Comparison of ENCODE assay signal across 8 mouse cellular contexts in the genomic region with DNA sequence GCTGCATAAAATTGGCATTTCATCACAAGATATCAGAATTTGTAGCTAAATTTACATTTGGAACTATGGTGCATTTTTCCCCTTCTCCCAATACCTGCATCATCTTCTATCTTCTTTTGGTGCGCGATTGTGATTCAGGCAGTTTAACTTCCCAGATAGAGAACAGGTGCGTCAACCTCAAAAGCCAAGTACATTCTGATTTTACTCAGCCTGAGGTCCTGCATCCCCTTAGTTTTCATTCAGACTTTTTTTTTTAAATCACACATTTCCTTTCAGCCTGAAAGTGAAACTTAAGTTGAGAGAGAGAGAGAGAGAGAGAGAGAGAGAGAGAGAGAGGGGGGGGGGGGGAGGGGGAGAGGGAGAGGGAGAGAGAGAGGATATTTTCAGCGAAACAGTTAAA. TPM values are rescaled to one million over a fixed set of nuclear protein-coding genes. Genes with fewer than 3 reads are reported as not detected.
DNase-seq lines count a peak whose midpoint lies in the region; ATAC-seq lines count a peak whose summit lies in the region.

No protein-coding gene starts in this region.

- no peaks in the 10 kb centered on the region for H3K27me3 ChIP-seq in kidney, embryonic 14.5 days (ENCODE audit: control insufficient read depth, insufficient read depth, low read length)
- H3K27me3 ChIP-seq in embryonic facial prominence, embryonic 10.5 days (replicated peaks; ENCODE audit: low read depth, poor library complexity, severe bottlenecking) = no peaks in the 10 kb centered on the region
- no peaks in the 10 kb centered on the region for H3K27me3 ChIP-seq in hindbrain, embryonic 16.5 days (replicated peaks; ENCODE audit: control insufficient read depth, insufficient read depth, low read length)
- H3K27me3 ChIP-seq in midbrain, embryonic 15.5 days (replicated peaks) = no peaks in the 10 kb centered on the region

- 59% methylated on average over 4 of the region's 4 CpGs for WGBS in kidney, embryonic 14.5 days
- WGBS in embryonic facial prominence, embryonic 10.5 days = 46% methylated on average over 4 of the region's 4 CpGs
- WGBS in hindbrain, embryonic 16.5 days = 43% methylated on average over 4 of the region's 4 CpGs
- WGBS in midbrain, embryonic 15.5 days = 48% methylated on average over 4 of the region's 4 CpGs

- H3K4me1 ChIP-seq in kidney, embryonic 14.5 days (ENCODE audit: control insufficient read depth, insufficient read depth, low read length) = no peaks in the 10 kb centered on the region
- H3K4me1 ChIP-seq in embryonic facial prominence, embryonic 10.5 days = peaks cover 7% of the 10 kb centered on the region
- no peaks in the 10 kb centered on the region for H3K4me1 ChIP-seq in hindbrain, embryonic 16.5 days (ENCODE audit: control insufficient read depth, insufficient read depth, low read depth, low read length)
- peaks cover 7% of the 10 kb centered on the region for H3K4me1 ChIP-seq in midbrain, embryonic 15.5 days

- ATAC-seq in kidney, embryonic 14.5 days (ENCODE audit: low FRiP score, low TSS enrichment) = no peak
- ATAC-seq in hindbrain, embryonic 16.5 days = no peak
- no peak for ATAC-seq in midbrain, embryonic 15.5 days (replicated peaks)

- H3K9me3 ChIP-seq in kidney, embryonic 14.5 days (ENCODE audit: control insufficient read depth, low read length) = no peaks in the 10 kb centered on the region
- H3K9me3 ChIP-seq in embryonic facial prominence, embryonic 10.5 days = no peaks in the 10 kb centered on the region
- no peaks in the 10 kb centered on the region for H3K9me3 ChIP-seq in hindbrain, embryonic 16.5 days (ENCODE audit: control insufficient read depth, low read length)
- H3K9me3 ChIP-seq in midbrain, embryonic 15.5 days = no peaks in the 10 kb centered on the region

- DNase-seq in kidney, adult 11 months = no peak
- no peak for DNase-seq in embryonic facial prominence, embryonic 10.5 days (ENCODE audit: low spot score)
- no peak for DNase-seq in thymus, postnatal 36 days
- no peak for DNase-seq in right cerebral cortex, postnatal 14 days
- DNase-seq in lung, postnatal 25 days (ENCODE audit: low spot score) = no peak

- peak overlapping the region; percentile 74; the same call in 1 of the 2 replicates for H3K27ac ChIP-seq in kidney, embryonic 14.5 days (ENCODE audit: low read depth, low read length)
- H3K27ac ChIP-seq in embryonic facial prominence, embryonic 10.5 days (replicated peaks) = peak overlapping the region; percentile 71; the same call in 1 of the 2 replicates
- H3K27ac ChIP-seq in hindbrain, embryonic 16.5 days (ENCODE audit: low read depth, low read length) = no peak overlapping the region
- no peak overlapping the region for H3K27ac ChIP-seq in midbrain, embryonic 15.5 days

- peak overlapping the region; percentile 45 for H3K4me2 ChIP-seq in kidney, embryonic 14.5 days (replicated peaks; ENCODE audit: low read depth, low read length)
- H3K4me2 ChIP-seq in hindbrain, embryonic 16.5 days (ENCODE audit: low read length) = peak overlapping the region; percentile 60
- H3K4me2 ChIP-seq in midbrain, embryonic 15.5 days = peak overlapping the region; percentile 57

- peak overlapping the region; percentile 28; the same call in 1 of the 2 replicates for H3K9ac ChIP-seq in kidney, embryonic 14.5 days (ENCODE audit: low read depth, low read length)
- no peak overlapping the region; the same call in 1 of the 2 replicates for H3K9ac ChIP-seq in hindbrain, embryonic 16.5 days (ENCODE audit: low read depth, low read length)
- H3K9ac ChIP-seq in midbrain, embryonic 15.5 days = no peak overlapping the region

- no peaks in the 10 kb centered on the region for H3K36me3 ChIP-seq in kidney, embryonic 14.5 days (ENCODE audit: control insufficient read depth, insufficient read depth, low read length)
- H3K36me3 ChIP-seq in embryonic facial prominence, embryonic 10.5 days (replicated peaks) = no peaks in the 10 kb centered on the region
- H3K36me3 ChIP-seq in hindbrain, embryonic 16.5 days (ENCODE audit: control insufficient read depth, insufficient read depth, low read length) = no peaks in the 10 kb centered on the region
- no peaks in the 10 kb centered on the region for H3K36me3 ChIP-seq in midbrain, embryonic 15.5 days (replicated peaks)

- H3K4me3 ChIP-seq in kidney, embryonic 14.5 days (ENCODE audit: low read length) = peak overlapping the region; percentile 40
- H3K4me3 ChIP-seq in embryonic facial prominence, embryonic 10.5 days = peak overlapping the region; percentile 50
- H3K4me3 ChIP-seq in hindbrain, embryonic 16.5 days (ENCODE audit: low read length) = peak overlapping the region; percentile 30
- H3K4me3 ChIP-seq in midbrain, embryonic 15.5 days = peak overlapping the region; percentile 33

RNA-seq across cellular contexts. Expression of gene Tlr3, which starts 1.2 kb away (rescaled TPM):
- 2.1 and 3.8 TPM in 2 replicates for polyA plus RNA-seq in kidney, embryonic 14.5 days (2014; fragmentation: Nextera tagmentation; extraction: Ambion mirVana)
- polyA plus RNA-seq in embryonic facial prominence, embryonic 10.5 days (2016; fragmentation: Nextera tagmentation; extraction: Ambion mirVana) = 0.70 and 0.80 TPM in 2 replicates
- 0.80 and 1.4 TPM in 2 replicates for polyA plus RNA-seq in hindbrain, embryonic 16.5 days (2015; fragmentation: Nextera tagmentation; extraction: Ambion mirVana)
- 1.1 and 1.3 TPM in 2 replicates for polyA plus RNA-seq in midbrain, embryonic 15.5 days (2015; fragmentation: Nextera tagmentation; extraction: Ambion mirVana)

RNA-seq across cellular contexts. Expression of gene Fam149a, which starts 27.6 kb away (rescaled TPM):
- polyA plus RNA-seq in kidney, embryonic 14.5 days (2014; fragmentation: Nextera tagmentation; extraction: Ambion mirVana) = 47.5 and 62.8 TPM in 2 replicates
- 13.1 and 13.8 TPM in 2 replicates for polyA plus RNA-seq in embryonic facial prominence, embryonic 10.5 days (2016; fragmentation: Nextera tagmentation; extraction: Ambion mirVana)
- 14.2 and 15.7 TPM in 2 replicates for polyA plus RNA-seq in hindbrain, embryonic 16.5 days (2015; fragmentation: Nextera tagmentation; extraction: Ambion mirVana)
- 9.9 and 11.4 TPM in 2 replicates for polyA plus RNA-seq in midbrain, embryonic 15.5 days (2015; fragmentation: Nextera tagmentation; extraction: Ambion mirVana)

Comparison
In these comparisons a context has a peak if more than half of its experiments do, and no peak if none do; other contexts are left out.
1. H3K27ac ChIP-seq: peak in kidney, embryonic 14.5 days (single experiment) and embryonic facial prominence, embryonic 10.5 days (single experiment); none in hindbrain, embryonic 16.5 days (single experiment) and midbrain, embryonic 15.5 days (single experiment).
2. Peak in every context shown above with its lines, with median percentiles within 50 percentile points of each other: H3K4me2 ChIP-seq and H3K4me3 ChIP-seq.